Mouse (Mus musculus): ENCODE measurements around the gene Gm28845.

DNA sequence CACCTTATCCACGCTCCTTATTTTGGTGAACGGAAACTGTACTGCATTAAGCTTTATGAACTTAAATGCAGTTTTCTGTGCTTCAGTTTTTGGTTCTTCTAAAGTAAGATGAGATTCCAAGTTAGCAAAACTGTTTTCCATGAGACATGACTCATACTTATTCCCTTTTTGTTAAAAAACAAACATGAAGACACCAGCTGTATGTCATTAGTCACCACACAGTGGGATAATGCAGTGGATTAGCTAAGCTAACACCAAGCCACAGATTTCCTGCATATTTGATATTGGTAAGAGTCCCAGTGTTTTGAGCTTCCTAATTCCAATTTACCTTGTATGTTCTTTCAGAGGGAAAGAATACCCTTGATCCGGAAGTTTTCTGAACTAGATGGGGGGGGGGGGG lies 27.8 kb downstream of the Gm28845 start:
- TF ChIP-seq CTCF (conservative IDR thresholded peaks at IDR 0.05; ENCODE audit: insufficient read depth, insufficient read length, low read depth, low read length) (no peak), POLR2A (IDR thresholded peaks at IDR 0.05; ENCODE audit: low read depth, low read length) (no peak)

All from kidney, adult 2 months (tissue).